Mouse (Mus musculus) gastrocnemius, postnatal 25 days (tissue): ENCODE data around the gene Olfr1263. TPM values are rescaled to one million over a fixed set of nuclear protein-coding genes. Genes with fewer than 3 reads are reported as not detected.

Experiments used
- DNase-seq: peaks from one replicate; pipeline ENCODE4 v3.0.0; 2022
- long read RNA-seq, 2 experiments: library from polyadenylated mRNA; stranded (forward); transcript quantifications; one replicate each; pipeline ENCODE4 v2.0.0; 2021
- total RNA-seq, 2 experiments: library from RNA; stranded (reverse); gene quantifications; 1 replicate in 1 of 2; 2 replicates in 1 of 2; pipeline ENCODE4 v1.2.3; 2021

Gene Olfr1263
- not detected for total RNA-seq
- long read RNA-seq, experiment 1, result 0 reads
- long read RNA-seq, experiment 2, result 0 reads

- DNase-seq, result no peak
These were observed at the start of gene Olfr1263 for GRCm38 (mm10) chr2:90011831-90012230. Gene Olfr1263 (plus strand): TSS chr2:90012131.

DNA sequence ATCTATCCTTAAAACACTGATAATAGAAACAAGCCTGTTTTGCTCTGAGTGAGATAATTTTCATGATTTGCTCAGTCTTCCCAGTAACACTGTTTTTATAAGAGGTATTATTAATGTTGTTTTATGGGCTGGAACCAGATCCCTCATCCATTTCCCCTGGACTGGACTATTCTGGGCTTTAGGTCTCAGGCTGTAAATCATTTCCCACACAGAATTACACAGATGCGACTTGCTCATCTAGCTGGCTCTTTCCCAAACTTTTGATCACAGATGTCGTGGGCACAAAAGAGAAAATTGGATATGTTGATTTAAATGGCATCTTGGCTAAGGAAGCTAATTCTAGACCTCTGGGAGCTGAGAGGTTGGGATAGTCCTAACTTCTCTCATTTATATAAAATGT lies 37.7 kb upstream of the Olfr1263 start, which contains the start of gene Olfr1260:
Gene Olfr1260, plus strand, starts transcription at position 157 of the 400 bp plus-strand sequence.
- DNase-seq, result no peak

DNA sequence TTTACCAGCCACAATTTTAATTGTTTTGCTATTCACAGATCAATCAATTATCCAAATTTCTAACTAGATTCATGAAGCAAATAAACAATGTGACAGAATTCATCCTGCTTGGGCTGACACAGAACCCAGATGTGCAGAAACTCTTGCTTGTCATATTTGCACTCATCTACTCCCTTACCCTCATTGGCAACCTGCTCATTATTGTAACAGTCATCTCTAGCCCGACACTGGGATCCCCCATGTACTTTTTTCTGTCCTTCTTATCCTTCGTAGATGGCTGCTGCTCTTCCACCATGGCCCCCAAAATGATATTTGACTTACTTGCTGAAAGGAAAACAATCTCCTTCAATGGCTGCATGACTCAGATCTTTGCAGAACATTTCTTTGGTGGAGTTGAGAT lies 34.2 kb upstream of the Olfr1263 start:
- DNase-seq, result no peak

DNA sequence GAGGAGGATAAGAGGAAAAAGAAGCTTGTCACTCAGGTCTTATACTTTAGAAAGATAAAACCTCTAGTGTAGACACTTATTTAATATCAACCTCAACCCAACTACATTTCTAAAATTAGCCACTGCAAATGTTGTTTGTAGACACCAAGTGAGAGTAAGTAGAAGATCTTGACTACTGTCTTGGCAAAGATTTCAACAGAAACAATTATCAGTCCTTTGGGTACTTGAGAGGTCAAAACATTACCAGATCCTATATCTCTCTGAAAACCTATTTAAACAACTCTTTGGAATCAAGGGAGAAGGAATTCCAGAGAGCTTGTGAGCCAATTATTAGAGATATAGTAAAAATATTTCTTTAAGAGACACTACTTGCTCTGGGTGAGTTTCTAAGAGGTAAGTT lies 21.0 kb upstream of the Olfr1263 start, which contains the start of gene Olfr1261:
Gene Olfr1261, plus strand, starts transcription at position 301 of the 400 bp plus-strand sequence.
- DNase-seq, result no peak

GRCm38 (mm10) chr2:89999845-90000244 lies 12.1 kb upstream of the Olfr1263 start, which contains the start of gene Olfr1262:
Gene Olfr1262 (plus strand): TSS chr2:90000145.
- DNase-seq, result no peak

DNA sequence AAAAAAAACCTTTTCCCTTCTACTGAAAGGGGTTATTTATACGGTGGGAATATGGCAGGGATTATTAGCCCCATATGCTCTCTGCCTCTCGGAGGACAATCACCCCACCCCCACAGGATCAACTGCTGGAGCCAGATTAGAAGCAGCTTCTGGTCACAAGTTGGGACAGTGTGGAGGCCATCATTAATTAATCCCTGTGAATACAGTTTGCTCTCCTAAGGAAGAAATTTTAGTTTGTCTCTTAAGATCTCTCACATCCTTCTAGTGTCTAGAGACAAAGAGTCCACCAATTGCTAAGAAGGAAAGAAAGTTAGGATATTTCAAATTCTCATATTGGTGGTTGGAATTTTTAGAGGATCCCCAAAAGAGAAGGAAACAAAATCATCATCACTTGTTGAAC lies 13.5 kb downstream of the Olfr1263 start, which contains the start of gene Olfr1264:
Gene Olfr1264, minus strand, starts transcription at position 101 of the 400 bp plus-strand sequence.
- no peak for DNase-seq

DNA sequence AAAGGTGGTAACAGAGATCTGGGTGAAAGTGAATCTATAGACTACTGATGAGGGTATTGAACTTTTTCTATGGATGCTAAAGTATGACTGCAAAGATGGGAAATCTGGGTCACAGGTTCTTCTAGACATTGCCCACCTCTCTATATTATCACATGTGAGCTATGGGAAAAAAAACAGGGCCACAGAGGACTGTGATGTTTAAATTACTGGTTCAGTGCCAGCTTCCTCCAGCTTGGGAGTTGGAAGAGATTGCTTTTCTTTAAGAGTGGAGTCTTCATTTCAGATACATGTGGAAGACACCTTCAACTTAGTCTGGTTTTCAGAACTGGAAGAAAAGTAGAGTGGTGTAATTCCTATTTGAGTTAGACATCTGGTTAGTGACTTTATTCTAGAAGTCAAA lies 23.1 kb downstream of the Olfr1263 start, which contains the start of gene Olfr1265:
Gene Olfr1265, plus strand, starts transcription at position 301 of the 400 bp plus-strand sequence.
- no peak for DNase-seq

GRCm38 (mm10) chr2:90063494-90063893 lies 51.6 kb downstream of the Olfr1263 start, which contains the start of gene Olfr140:
Gene Olfr140 (minus strand): TSS chr2:90063594.
- no peak for DNase-seq

Other genes with a start within 250 kb of the Olfr1263 start
- gene Olfr1254, start 218.5 kb upstream of the Olfr1263 start, total RNA-seq, result not detected
- not detected for gene Olfr1255, start 200.1 kb upstream of the Olfr1263 start, total RNA-seq
- not detected for gene Olfr1256, start 170.6 kb upstream of the Olfr1263 start, total RNA-seq
- not detected for gene Olfr48, start 163.9 kb upstream of the Olfr1263 start, total RNA-seq
- not detected for gene Olfr1257, start 133.7 kb upstream of the Olfr1263 start, total RNA-seq
- gene Olfr1258, start 84.8 kb upstream of the Olfr1263 start, total RNA-seq, result not detected
- not detected for gene Olfr1259, start 63.5 kb upstream of the Olfr1263 start, total RNA-seq
- not detected for gene Olfr1260, start 37.8 kb upstream of the Olfr1263 start, total RNA-seq
- gene Olfr1261, start 20.9 kb upstream of the Olfr1263 start, total RNA-seq, result not detected
- not detected for gene Olfr1262, start 12.0 kb upstream of the Olfr1263 start, total RNA-seq
- gene Olfr1264, start 13.4 kb downstream of the Olfr1263 start, total RNA-seq, result not detected
- gene Olfr1265, start 23.2 kb downstream of the Olfr1263 start, total RNA-seq, result not detected
- gene Olfr140, start 51.5 kb downstream of the Olfr1263 start, total RNA-seq, result not detected
- not detected for gene Olfr1269, start 109.3 kb downstream of the Olfr1263 start, total RNA-seq
- not detected for gene Olfr32, start 130.2 kb downstream of the Olfr1263 start, total RNA-seq
- not detected for gene Olfr1270, start 141.0 kb downstream of the Olfr1263 start, total RNA-seq
- gene Olfr1506, start 212.4 kb downstream of the Olfr1263 start, total RNA-seq, result not detected
- gene Olfr142, start 245.5 kb downstream of the Olfr1263 start, total RNA-seq, result not detected